Mouse (Mus musculus) activated CD4-positive, CD25-positive, alpha-beta regulatory T cell (primary cell): Measurements from ENCODE around the gene Celsr3. TPM values are rescaled to one million over a fixed set of nuclear protein-coding genes. Genes with fewer than 3 reads are reported as not detected.

Experiments used
- polyA plus RNA-seq, 2 experiments: library from polyadenylated mRNA; unstranded; fragments of 100-300 nt; shearing (Covaris generic); gene quantifications; one replicate each; pipeline ENCODE4 v1.2.1; 2017

Celsr3 gene
- under 1 TPM; 0.01 to 0.11 TPM for polyA plus RNA-seq

DNA sequence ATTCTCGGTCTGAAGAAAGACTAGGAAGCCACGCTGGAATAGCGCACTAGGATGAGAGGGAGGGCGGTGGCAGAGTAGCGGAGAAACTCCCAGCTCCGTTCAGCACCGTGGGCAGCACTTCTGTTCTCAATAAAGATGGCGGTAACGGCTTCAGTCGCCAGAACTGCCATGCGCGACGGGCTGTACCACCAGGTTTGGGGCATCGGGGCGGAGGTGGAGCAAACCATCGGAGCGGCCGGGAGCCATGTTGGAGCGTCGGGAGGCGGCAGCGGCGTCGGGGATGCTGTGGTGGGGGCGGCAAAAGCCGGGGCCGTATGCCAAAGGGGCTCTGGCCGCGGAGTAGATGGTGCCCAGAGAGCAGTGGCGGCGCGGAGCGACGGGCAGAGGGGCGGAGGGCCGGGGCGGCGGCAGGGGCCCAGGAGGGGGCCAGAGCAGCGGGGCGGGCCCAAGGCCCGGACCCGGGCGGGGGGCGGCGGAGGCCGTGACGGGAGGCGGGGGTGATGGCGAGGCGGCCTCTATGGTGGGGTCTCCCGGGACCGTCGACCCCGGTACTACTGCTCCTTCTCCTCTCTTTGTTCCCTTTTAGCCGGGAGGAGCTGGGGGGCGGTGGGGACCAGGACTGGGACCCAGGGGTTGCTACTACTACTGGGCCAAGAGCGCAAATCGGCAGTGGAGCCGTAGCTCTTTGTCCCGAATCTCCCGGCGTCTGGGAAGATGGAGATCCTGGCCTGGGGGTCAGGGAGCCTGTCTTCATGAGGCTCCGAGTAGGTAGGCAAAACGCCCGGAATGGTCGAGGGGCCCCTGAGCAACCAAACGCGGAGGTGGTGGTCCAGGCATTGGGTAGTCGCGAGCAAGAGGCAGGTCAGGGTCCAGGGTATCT, at the start of gene Celsr3:
Gene Celsr3 (plus strand): TSS at position 501 of the 880 bp plus-strand sequence.

DNA sequence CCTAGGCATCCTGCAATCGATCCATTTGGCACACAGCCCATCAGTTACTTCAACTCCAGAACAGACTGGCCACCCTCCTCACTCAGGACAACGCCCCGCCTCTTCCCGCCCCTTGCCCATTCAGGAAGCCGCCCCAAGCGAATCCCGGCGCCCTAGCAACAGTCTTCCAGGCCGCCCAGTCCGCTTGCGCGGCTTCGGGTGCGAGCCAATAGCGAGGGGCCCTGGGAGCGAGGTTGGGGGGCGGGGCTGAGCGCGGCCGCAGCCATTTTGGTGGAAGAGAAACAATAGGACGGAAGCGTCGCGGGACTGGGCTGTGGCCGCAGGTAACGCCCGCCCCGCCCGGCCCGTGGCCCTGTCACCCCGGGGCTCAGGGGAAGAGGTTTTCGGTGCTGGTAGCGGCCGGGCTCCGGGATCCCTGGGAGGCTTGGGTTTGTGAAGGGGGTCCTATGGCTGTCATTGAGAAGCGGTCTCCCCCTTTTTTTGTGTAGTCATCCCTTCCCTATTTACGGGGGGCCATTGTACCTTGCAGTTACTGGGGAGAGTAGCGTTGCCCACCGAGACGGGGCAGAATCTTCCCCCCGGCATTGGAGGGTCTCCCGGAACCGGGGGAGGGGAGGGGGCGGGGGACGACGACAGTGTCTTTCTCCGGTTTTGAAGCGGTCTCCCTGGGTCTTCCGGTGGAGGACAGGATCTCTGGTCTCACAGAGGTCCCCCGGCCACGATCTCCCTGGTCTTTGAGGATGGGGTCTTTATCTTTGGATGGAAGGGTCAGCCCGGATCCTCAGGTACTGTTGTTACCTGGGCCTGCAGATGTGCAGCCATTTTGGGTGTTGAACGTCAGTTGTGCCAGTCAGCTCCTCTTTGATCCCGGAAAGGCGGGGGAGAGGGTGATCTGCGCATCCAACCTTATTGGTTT, 42.3 kb upstream of the Celsr3 start, which contains the start of gene Ip6k2:
Gene Ip6k2 (plus strand): TSS at position 249 of the 916 bp plus-strand sequence.

DNA sequence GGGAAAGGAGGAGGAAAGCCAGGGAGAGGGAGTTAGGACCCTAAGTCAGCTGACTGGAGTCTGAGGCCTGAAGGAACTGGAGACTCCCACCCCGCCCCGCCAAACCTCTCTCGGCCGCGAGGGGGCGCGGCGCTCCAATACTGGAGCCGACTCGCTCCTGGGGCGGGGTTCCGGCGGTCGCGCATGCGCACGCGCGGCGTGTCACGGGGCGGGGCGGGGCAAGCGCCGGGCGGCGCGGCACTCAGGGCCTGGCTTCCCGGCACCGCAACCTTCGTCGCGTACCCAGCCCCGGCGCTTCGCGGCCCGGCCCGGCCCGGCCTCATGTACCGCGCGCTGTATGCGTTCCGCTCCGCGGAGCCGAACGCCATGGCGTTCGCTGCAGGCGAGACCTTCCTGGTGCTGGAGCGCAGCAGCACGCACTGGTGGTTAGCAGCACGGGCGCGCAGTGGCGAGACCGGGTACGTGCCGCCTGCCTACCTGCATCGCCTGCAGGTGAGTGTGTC, 17.9 kb upstream of the Celsr3 start, which contains the start of gene Nckipsd:
Gene Nckipsd (plus strand): TSS at position 206 of the 503 bp plus-strand sequence.

DNA sequence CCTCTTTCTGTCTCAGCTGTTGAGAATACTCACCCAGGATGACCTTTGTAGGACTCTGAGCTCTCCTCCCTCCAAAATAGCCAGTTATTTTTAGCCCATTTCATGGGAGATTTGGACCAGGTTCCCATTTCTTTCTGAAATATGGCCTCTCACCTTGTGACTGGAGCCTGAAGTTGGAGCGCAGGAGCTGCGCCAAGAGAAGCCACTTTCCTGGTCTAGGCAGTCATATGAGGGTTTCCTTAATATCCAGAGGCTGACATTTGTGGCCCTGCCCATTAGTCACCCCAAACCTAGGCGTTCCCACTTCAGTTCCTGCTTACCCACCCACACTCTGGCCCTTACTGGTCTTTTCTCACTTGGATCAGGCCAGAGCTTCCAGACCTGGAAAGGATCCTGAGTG, 26.9 kb downstream of the Celsr3 start, which contains the start of gene Slc26a6:
Gene Slc26a6 (plus strand): TSS at position 308 of the 400 bp plus-strand sequence.

Other genes with a start within 250 kb of the Celsr3 start
- gene Wdr6, start 247.6 kb upstream of the Celsr3 start, polyA plus RNA-seq = 10 to 100 TPM; 38.1 to 65.1 TPM
- 10 to 100 TPM in 1 of 2 experiments, 1 to 10 TPM in 1; 8.7 to 11.6 TPM for gene P4htm, start 228.7 kb upstream of the Celsr3 start, polyA plus RNA-seq
- 10 to 100 TPM; 70.9 to 80.2 TPM for gene Arih2, start 176.9 kb upstream of the Celsr3 start, polyA plus RNA-seq
- 10 to 100 TPM; 76.3 to 95.7 TPM for gene Slc25a20, start 164.2 kb upstream of the Celsr3 start, polyA plus RNA-seq
- gene Prkar2a, start 137.0 kb upstream of the Celsr3 start, polyA plus RNA-seq = 10 to 100 TPM in 1 of 2 experiments, 1 to 10 TPM in 1; 9.3 to 17.8 TPM
- 10 to 100 TPM; 11.2 to 15.5 TPM for gene Ip6k2, start 42.5 kb upstream of the Celsr3 start, polyA plus RNA-seq
- gene Nckipsd, start 18.0 kb upstream of the Celsr3 start, polyA plus RNA-seq = 10 to 100 TPM in 1 of 2 experiments, 1 to 10 TPM in 1; 9.8 to 10.3 TPM
- 10 to 100 TPM; 16.8 to 17.6 TPM for gene Slc26a6, start 27.0 kb downstream of the Celsr3 start, polyA plus RNA-seq
- under 1 TPM in 1 of 2 experiments, not detected in 1; 0.23 TPM for gene Tmem89, start 88.3 kb downstream of the Celsr3 start, polyA plus RNA-seq
- 100 to 1,000 TPM; 226 to 319 TPM for gene Uqcrc1, start 110.3 kb downstream of the Celsr3 start, polyA plus RNA-seq
- 1 to 10 TPM in 1 of 2 experiments, not detected in 1; 1.1 TPM for gene Col7a1, start 127.3 kb downstream of the Celsr3 start, polyA plus RNA-seq
- gene Ucn2, start 159.7 kb downstream of the Celsr3 start, polyA plus RNA-seq = not detected
- 1 to 10 TPM; 1.3 to 3.7 TPM for gene Pfkfb4, start 165.5 kb downstream of the Celsr3 start, polyA plus RNA-seq
- 1,000 to 10,000 TPM; 2,463 to 4,029 TPM for gene Shisa5, start 212.2 kb downstream of the Celsr3 start, polyA plus RNA-seq
- 100 to 1,000 TPM in 1 of 2 experiments, 10 to 100 TPM in 1; 47.4 to 133 TPM for gene Trex1, start 233.4 kb downstream of the Celsr3 start, polyA plus RNA-seq
- gene Atrip, start 247.8 kb downstream of the Celsr3 start, polyA plus RNA-seq = 10 to 100 TPM; 15.4 to 23.3 TPM